Mouse (Mus musculus) MEL (cell line): ENCODE results near the gene Mms22l.

Experiments used
- CTCF ChIP-seq, 3 experiments: IDR thresholded peaks in 2 of 3; conservative IDR thresholded peaks in 1 of 3; 2 replicates each; pipeline ENCODE4 v1.5.1; 2011 to 2012; ENCODE audit warnings: low read length in 3 of 3, low read depth in 2 of 3, mild to moderate bottlenecking in 2 of 3, improper control_type of control experiment in 1 of 3, inconsistent platforms in 1 of 3, mixed read lengths in 1 of 3, moderate library complexity in 1 of 3; ENCODE audit not compliant: control insufficient read depth in 1 of 3, insufficient read depth in 1 of 3, poor library complexity in 1 of 3, severe bottlenecking in 1 of 3
- E2F4 ChIP-seq: IDR thresholded peaks from 2 replicates; pipeline ENCODE4 v1.6.1; 2011; ENCODE audit warnings: low read depth, low read length, improper control_type of control experiment, borderline replicate concordance
- EP300 ChIP-seq, 2 experiments: IDR thresholded peaks; 2 replicates each; pipeline ENCODE4 v1.6.1; 2011; ENCODE audit warnings: improper control_type of control experiment in 2 of 2, low read length in 2 of 2, low read depth in 1 of 2, mild to moderate bottlenecking in 1 of 2
- MAFK ChIP-seq: IDR thresholded peaks from 2 replicates; pipeline ENCODE4 v1.6.1; 2011; ENCODE audit warnings: low read depth, mild to moderate bottlenecking, low read length, improper control_type of control experiment, borderline replicate concordance
- MAZ ChIP-seq: IDR thresholded peaks from 2 replicates; pipeline ENCODE4 v1.6.1; 2012; ENCODE audit warnings: low read depth, mild to moderate bottlenecking, inconsistent platforms, low read length, improper control_type of control experiment
- MYC ChIP-seq: IDR thresholded peaks from 2 replicates; pipeline ENCODE4 v1.6.1; 2011; ENCODE audit warnings: low read depth, mild to moderate bottlenecking, low read length, improper control_type of control experiment, moderate library complexity
- POLR2A ChIP-seq, 2 experiments: IDR thresholded peaks; 2 replicates each; pipeline ENCODE4 v1.6.1; 2011 to 2012; ENCODE audit warnings: low read length in 2 of 2, mild to moderate bottlenecking in 2 of 2, control low read depth in 1 of 2, improper control_type of control experiment in 1 of 2, low read depth in 1 of 2, moderate library complexity in 1 of 2; ENCODE audit not compliant: control insufficient read depth in 1 of 2, insufficient read depth in 1 of 2, poor library complexity in 1 of 2
- POLR2AphosphoS2 ChIP-seq: IDR thresholded peaks from 2 replicates; pipeline ENCODE4 v1.6.1; 2011; ENCODE audit warnings: low read length, improper control_type of control experiment
- SIN3A ChIP-seq: IDR thresholded peaks from 2 replicates; pipeline ENCODE4 v1.6.1; 2012; ENCODE audit warnings: low read length, improper control_type of control experiment, inconsistent platforms
- TAL1 ChIP-seq: IDR thresholded peaks from 2 replicates; pipeline ENCODE4 v1.6.1; 2012; ENCODE audit warnings: mild to moderate bottlenecking, inconsistent platforms, low read length, moderate library complexity, mixed read lengths
- TCF12 ChIP-seq: IDR thresholded peaks from 2 replicates; pipeline ENCODE4 v1.6.1; 2014; ENCODE audit warnings: low read depth, mild to moderate bottlenecking, inconsistent platforms, low read length, improper control_type of control experiment, moderate library complexity
- UBTF ChIP-seq: IDR thresholded peaks from 2 replicates; pipeline ENCODE4 v1.6.1; 2012; ENCODE audit warnings: low read depth, mild to moderate bottlenecking, inconsistent platforms, low read length, improper control_type of control experiment, moderate library complexity, borderline replicate concordance; ENCODE audit not compliant: insufficient read depth
- USF2 ChIP-seq, 2 experiments: IDR thresholded peaks; 2 replicates each; pipeline ENCODE4 v1.6.1; 2011 to 2012; ENCODE audit warnings: improper control_type of control experiment in 2 of 2, low read length in 2 of 2, borderline replicate concordance in 1 of 2, inconsistent platforms in 1 of 2, low read depth in 1 of 2, mild to moderate bottlenecking in 1 of 2; ENCODE audit not compliant: insufficient read depth in 1 of 2

- TF ChIP-seq MYC (no peak), EP300 (IDR thresholded peaks at IDR 0.05; ENCODE audit: low read depth in 1 of 2, low read length in 2 of 2) (no peak), TAL1 (no peak), MAFK (no peak), USF2 (IDR thresholded peaks at IDR 0.05; ENCODE audit: borderline replicate concordance in 1 of 2, insufficient read depth in 1 of 2, low read depth in 1 of 2, low read length in 2 of 2) (no peak), CTCF (IDR thresholded peaks at IDR 0.05 in 2 of 3, conservative IDR thresholded peaks at IDR 0.05 in 1 of 3; ENCODE audit: control insufficient read depth in 1 of 3, insufficient read depth in 1 of 3, low read depth in 2 of 3, low read length in 3 of 3, poor library complexity in 1 of 3, severe bottlenecking in 1 of 3) (no peak), POLR2A (IDR thresholded peaks at IDR 0.05; ENCODE audit: control insufficient read depth in 1 of 2, insufficient read depth in 1 of 2, low read depth in 1 of 2, low read length in 2 of 2, poor library complexity in 1 of 2) (no peak), UBTF (no peak), MAZ (no peak), E2F4 (no peak), TCF12 (no peak), POLR2AphosphoS2 (no peak), SIN3A (no peak)
These were observed 134.2 kb downstream of the Mms22l start for GRCm38 (mm10) chr4:24630430-24630829.
